Mouse (Mus musculus) erythroblast, embryonic 14.5 days (primary cell): ENCODE data around the gene Car3.

Experiments used
- GATA1 ChIP-seq: IDR thresholded peaks from 2 replicates; pipeline ENCODE4 v1.6.1; 2012; ENCODE audit warnings: low read length, inconsistent platforms, mixed read lengths
- TAL1 ChIP-seq: IDR thresholded peaks from 3 replicates; pipeline ENCODE4 v1.6.1; 2012; ENCODE audit warnings: low read length, inconsistent platforms, mixed read lengths

GRCm38 (mm10) chr3:14895333-14895732 lies 32.0 kb downstream of the Car3 start:
- TF ChIP-seq GATA1 (no peak), TAL1 (no peak)
